Mouse (Mus musculus) myocyte (in vitro differentiated cells): ENCODE measurements around the gene Elp5.

Source experiments
- CEBPB ChIP-seq: IDR thresholded peaks from 2 replicates; pipeline ENCODE4 v1.6.1; 2011; ENCODE audit warnings: mild to moderate bottlenecking, moderate library complexity; ENCODE audit not compliant: poor library complexity, insufficient read depth, severe bottlenecking
- E2F4 ChIP-seq: IDR thresholded peaks from one replicate; pipeline ENCODE4 v1.6.1; 2011; ENCODE audit warnings: mild to moderate bottlenecking, control low read depth, moderate library complexity; ENCODE audit not compliant: insufficient read depth
- MAX ChIP-seq: IDR thresholded peaks from one replicate; pipeline ENCODE4 v1.6.1; 2011; ENCODE audit warnings: low read depth, mild to moderate bottlenecking, control low read depth
- MYOD1 ChIP-seq, 3 experiments: IDR thresholded peaks; one replicate each; pipeline ENCODE4 v1.6.1; 2011; ENCODE audit warnings: control low read depth in 2 of 3, low read depth in 2 of 3, mild to moderate bottlenecking in 2 of 3, moderate library complexity in 1 of 3; ENCODE audit not compliant: insufficient read length in 2 of 3, control insufficient read depth in 1 of 3
- MYOG ChIP-seq, 3 experiments: IDR thresholded peaks; one replicate each; pipeline ENCODE4 v1.6.1; 2011; ENCODE audit warnings: control low read depth in 2 of 3, low read depth in 2 of 3, mild to moderate bottlenecking in 2 of 3; ENCODE audit not compliant: insufficient read length in 2 of 3, control insufficient read depth in 1 of 3, insufficient read depth in 1 of 3
- POLR2A ChIP-seq: IDR thresholded peaks from one replicate; pipeline ENCODE4 v1.6.1; 2011; ENCODE audit warnings: low read depth, mild to moderate bottlenecking, control low read depth, moderate library complexity; ENCODE audit not compliant: insufficient read length
- POLR2AphosphoS2 ChIP-seq: IDR thresholded peaks from one replicate; pipeline ENCODE4 v1.6.1; 2011; ENCODE audit warnings: low read depth, control low read depth; ENCODE audit not compliant: insufficient read length
- TCF12 ChIP-seq: IDR thresholded peaks from one replicate; pipeline ENCODE4 v1.6.1; 2011; ENCODE audit warnings: mild to moderate bottlenecking, control low read depth; ENCODE audit not compliant: poor library complexity, insufficient read depth, severe bottlenecking
- TCF3 ChIP-seq: IDR thresholded peaks from one replicate; pipeline ENCODE4 v1.6.1; 2011; ENCODE audit warnings: low read depth, control low read depth; ENCODE audit not compliant: insufficient read length
- USF1 ChIP-seq: IDR thresholded peaks from one replicate; pipeline ENCODE4 v1.6.1; 2011; ENCODE audit warnings: low read depth, mild to moderate bottlenecking, control low read depth, moderate library complexity

- TF ChIP-seq MYOD1 (IDR thresholded peaks at IDR 0.05; ENCODE audit: control insufficient read depth in 1 of 3, insufficient read length in 2 of 3, low read depth in 2 of 3) (no peak), POLR2A (no peak), CEBPB (no peak), E2F4 (no peak), MAX (no peak), TCF12 (no peak), POLR2AphosphoS2 (no peak), USF1 (no peak), MYOG (IDR thresholded peaks at IDR 0.05; ENCODE audit: control insufficient read depth in 1 of 3, insufficient read depth in 1 of 3, insufficient read length in 2 of 3, low read depth in 2 of 3) (no peak), TCF3 (no peak)
Observed at GRCm38 (mm10) chr11:70026689-70027088, 44.4 kb upstream of the Elp5 start.
